Mouse (Mus musculus): ENCODE results near the gene Rnf157. TPM values are rescaled to one million over a fixed set of nuclear protein-coding genes. Genes with fewer than 3 reads are reported as not detected.
A peak's percentile ranks its signal among the peaks of the same experiment; 100 is the strongest.

Gene Rnf157
- polyA plus RNA-seq, 1 experiment = 183 TPM

GRCm38 (mm10) chr11:116334417-116334782, 78.4 kb downstream of the Rnf157 start:
- TF ChIP-seq POLR2A (IDR thresholded peaks at IDR 0.05; ENCODE audit: extremely low read depth, insufficient read depth, low read length) = no peak
- no peak for TF ChIP-seq CTCF (IDR thresholded peaks at IDR 0.05; ENCODE audit: extremely low read depth, insufficient read depth, low read length)
- no peak overlapping the region for H3K4me3 ChIP-seq (ENCODE audit: insufficient read depth, low read length)
- H3K4me1 ChIP-seq (ENCODE audit: control insufficient read depth, insufficient read depth, low read length) = peaks cover 2% of the 10 kb centered on the region; the same call in 1 of the 2 replicates
- no peak overlapping the region for H3K27ac ChIP-seq (ENCODE audit: insufficient read depth, low read length)

- Histone ChIP-seq H3K27ac (ENCODE audit: insufficient read depth, low read length) (no peak overlapping the region), H3K4me1 (ENCODE audit: control insufficient read depth, insufficient read depth, low read length) (peaks cover 2% of the 10 kb centered on the region; the same call in 1 of the 2 replicates), H3K4me3 (ENCODE audit: insufficient read depth, low read length) (no peak overlapping the region)
- TF ChIP-seq CTCF (IDR thresholded peaks at IDR 0.05; ENCODE audit: extremely low read depth, insufficient read depth, low read length) (no peak), POLR2A (IDR thresholded peaks at IDR 0.05; ENCODE audit: extremely low read depth, insufficient read depth, low read length) (no peak)
These were observed 79.1 kb downstream of the Rnf157 start for GRCm38 (mm10) chr11:116333526-116334416.

- TF ChIP-seq CTCF (IDR thresholded peaks at IDR 0.05; ENCODE audit: extremely low read depth, insufficient read depth, low read length) = no peak
- TF ChIP-seq POLR2A (IDR thresholded peaks at IDR 0.05; ENCODE audit: extremely low read depth, insufficient read depth, low read length) = no peak
- Histone ChIP-seq H3K27ac (ENCODE audit: insufficient read depth, low read length) (peak overlapping the region; percentile 49; the same call in 1 of the 2 replicates), H3K4me1 (ENCODE audit: control insufficient read depth, insufficient read depth, low read length) (peaks cover 2% of the 10 kb centered on the region; the same call in 1 of the 2 replicates), H3K4me3 (ENCODE audit: insufficient read depth, low read length) (no peak overlapping the region)
These were observed 79.9 kb downstream of the Rnf157 start for GRCm38 (mm10) chr11:116332983-116333270.

GRCm38 (mm10) chr11:116332232-116332982, 80.4 kb downstream of the Rnf157 start:
- no peak overlapping the region for H3K4me3 ChIP-seq (ENCODE audit: insufficient read depth, low read length)
- TF ChIP-seq CTCF (IDR thresholded peaks at IDR 0.05; ENCODE audit: extremely low read depth, insufficient read depth, low read length) = no peak
- TF ChIP-seq POLR2A (IDR thresholded peaks at IDR 0.05; ENCODE audit: extremely low read depth, insufficient read depth, low read length) = no peak
- H3K27ac ChIP-seq (ENCODE audit: insufficient read depth, low read length) = peak overlapping the region; percentile 49; the same call in 1 of the 2 replicates
- peaks cover 2% of the 10 kb centered on the region; the same call in 1 of the 2 replicates for H3K4me1 ChIP-seq (ENCODE audit: control insufficient read depth, insufficient read depth, low read length)

- H3K27ac ChIP-seq (ENCODE audit: insufficient read depth, low read length) = peak overlapping the region; percentile 86; the same call in 1 of the 2 replicates
- H3K4me1 ChIP-seq (ENCODE audit: control insufficient read depth, insufficient read depth, low read length) = no peaks in the 10 kb centered on the region
These were observed 82.7 kb downstream of the Rnf157 start for GRCm38 (mm10) chr11:116330211-116330518.

GRCm38 (mm10) chr11:116329314-116330210, 83.3 kb downstream of the Rnf157 start:
- Histone ChIP-seq H3K4me3 (ENCODE audit: insufficient read depth, low read length) (no peak overlapping the region), H3K4me1 (ENCODE audit: control insufficient read depth, insufficient read depth, low read length) (no peaks in the 10 kb centered on the region), H3K27ac (ENCODE audit: insufficient read depth, low read length) (peak overlapping the region; percentile 86; the same call in 1 of the 2 replicates)
- no peak for TF ChIP-seq CTCF (IDR thresholded peaks at IDR 0.05; ENCODE audit: extremely low read depth, insufficient read depth, low read length)
- TF ChIP-seq POLR2A (IDR thresholded peaks at IDR 0.05; ENCODE audit: extremely low read depth, insufficient read depth, low read length) = no peak

More at GRCm38 (mm10) chr11:116330211-116330518, 82.7 kb downstream of the Rnf157 start:
- TF ChIP-seq CTCF (IDR thresholded peaks at IDR 0.05; ENCODE audit: extremely low read depth, insufficient read depth, low read length) = no peak
- TF ChIP-seq POLR2A (IDR thresholded peaks at IDR 0.05; ENCODE audit: extremely low read depth, insufficient read depth, low read length) = no peak
- no peak overlapping the region for H3K4me3 ChIP-seq (ENCODE audit: insufficient read depth, low read length)

- Histone ChIP-seq H3K27ac (ENCODE audit: insufficient read depth, low read length) (no peak overlapping the region), H3K4me3 (ENCODE audit: insufficient read depth, low read length) (no peak overlapping the region), H3K4me1 (ENCODE audit: control insufficient read depth, insufficient read depth, low read length) (no peaks in the 10 kb centered on the region)
- TF ChIP-seq POLR2A (IDR thresholded peaks at IDR 0.05; ENCODE audit: extremely low read depth, insufficient read depth, low read length) = no peak
- TF ChIP-seq CTCF (IDR thresholded peaks at IDR 0.05; ENCODE audit: extremely low read depth, insufficient read depth, low read length) = no peak
These were observed 85.7 kb downstream of the Rnf157 start for GRCm38 (mm10) chr11:116326963-116327603.

GRCm38 (mm10) chr11:116318719-116319659, 93.8 kb downstream of the Rnf157 start:
- Histone ChIP-seq H3K4me1 (ENCODE audit: control insufficient read depth, insufficient read depth, low read length) (0 out of 2 replicates have a peak, but pooled peaks cover 2% of the 10 kb centered on the region), H3K27ac (ENCODE audit: insufficient read depth, low read length) (no peak overlapping the region), H3K4me3 (ENCODE audit: insufficient read depth, low read length) (no peak overlapping the region; the same call in 1 of the 2 replicates)
- peak; percentile 71 for TF ChIP-seq CTCF (IDR thresholded peaks at IDR 0.05; ENCODE audit: extremely low read depth, insufficient read depth, low read length)
- TF ChIP-seq POLR2A (IDR thresholded peaks at IDR 0.05; ENCODE audit: extremely low read depth, insufficient read depth, low read length) = no peak

Data from cortical plate, adult 2 months (tissue).